Mouse (Mus musculus): ENCODE measurements around the gene Olfr1420.
"Not testable (repeated sequence)": the region's sequence is repeated elsewhere in the genome, so short reads cannot be mapped to it uniquely, and the experiment has no call there.

The Olfr1420 gene

GRCm38 (mm10) chr19:11886265-11886664 is at the start of gene Olfr1420:
Gene Olfr1420 (plus strand): TSS chr19:11886565.
- no peak for DNase-seq (ENCODE audit: low spot score)

DNA sequence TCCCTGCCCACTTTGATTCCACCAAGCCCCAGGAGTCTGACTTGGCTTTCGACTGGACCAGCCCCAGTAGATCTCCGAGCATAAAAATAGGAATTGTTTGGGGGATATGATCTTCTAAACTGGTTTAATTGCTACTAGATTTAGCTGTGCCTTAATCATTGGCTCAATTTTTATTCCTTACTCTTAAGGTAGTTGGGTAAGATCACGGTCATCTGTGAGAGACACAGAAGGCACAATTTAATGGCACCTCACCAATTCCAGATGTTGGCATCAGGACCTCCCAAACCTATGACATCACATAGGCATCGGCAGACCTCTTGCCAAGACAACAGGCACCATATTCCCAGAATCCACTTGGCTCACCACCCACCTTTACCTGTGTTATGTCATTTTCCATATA is 47.2 kb upstream of the Olfr1420 start, which contains the start of gene Olfr1417:
Gene Olfr1417, minus strand, starts transcription at position 101 of the 400 bp plus-strand sequence.
- no peak for DNase-seq (ENCODE audit: low spot score)

DNA sequence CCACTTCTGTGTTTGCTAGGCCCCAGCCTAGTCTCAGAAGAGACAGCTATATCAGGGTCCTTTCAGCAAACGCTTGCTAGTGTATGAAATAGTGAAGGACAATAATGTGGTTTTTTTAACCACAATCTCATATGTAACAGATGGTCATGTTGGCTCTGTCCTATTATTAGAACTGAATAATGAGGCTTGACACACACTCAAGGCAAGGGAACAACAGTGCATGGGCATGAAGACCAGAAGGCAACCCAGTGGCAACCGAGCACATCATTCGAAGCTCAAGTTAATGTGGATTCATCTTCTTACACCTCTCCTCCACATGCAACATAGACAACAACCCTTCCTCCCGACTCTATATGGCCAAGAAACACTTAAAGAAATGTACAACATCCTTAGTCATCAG is 40.0 kb upstream of the Olfr1420 start:
- DNase-seq (ENCODE audit: low spot score), result no peak

DNA sequence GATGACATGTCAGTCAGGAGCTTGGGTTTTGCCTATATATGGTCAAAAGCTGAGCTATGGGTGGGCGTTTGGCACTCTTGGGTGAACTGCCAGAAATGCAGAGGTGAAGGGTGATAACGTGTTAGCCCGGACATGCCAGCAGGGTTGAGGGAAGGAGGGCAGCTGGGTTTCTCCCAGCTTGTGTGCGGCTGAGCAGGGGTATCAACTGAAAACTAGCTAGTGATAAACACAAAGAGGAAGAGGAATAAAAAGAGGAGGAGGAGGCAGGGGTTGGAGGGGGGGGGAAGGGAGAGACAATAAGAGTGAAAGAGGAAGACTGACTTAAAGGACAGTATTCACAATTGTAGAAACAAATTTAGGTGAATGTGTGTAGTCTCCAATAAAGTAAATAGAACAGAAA is 33.7 kb upstream of the Olfr1420 start:
- DNase-seq (ENCODE audit: low spot score), result no peak

- no peak for DNase-seq (ENCODE audit: low spot score)
Measured at GRCm38 (mm10) chr19:11854821-11855220, 31.5 kb upstream of the Olfr1420 start.

GRCm38 (mm10) chr19:11856506-11856905 is 29.9 kb upstream of the Olfr1420 start:
- DNase-seq (ENCODE audit: low spot score), result no peak

- DNase-seq (ENCODE audit: low spot score), result no peak
Measured at GRCm38 (mm10) chr19:11860966-11861365, 25.4 kb upstream of the Olfr1420 start, which contains the start of gene Olfr1418. Gene Olfr1418 (minus strand): TSS chr19:11861066.

DNA sequence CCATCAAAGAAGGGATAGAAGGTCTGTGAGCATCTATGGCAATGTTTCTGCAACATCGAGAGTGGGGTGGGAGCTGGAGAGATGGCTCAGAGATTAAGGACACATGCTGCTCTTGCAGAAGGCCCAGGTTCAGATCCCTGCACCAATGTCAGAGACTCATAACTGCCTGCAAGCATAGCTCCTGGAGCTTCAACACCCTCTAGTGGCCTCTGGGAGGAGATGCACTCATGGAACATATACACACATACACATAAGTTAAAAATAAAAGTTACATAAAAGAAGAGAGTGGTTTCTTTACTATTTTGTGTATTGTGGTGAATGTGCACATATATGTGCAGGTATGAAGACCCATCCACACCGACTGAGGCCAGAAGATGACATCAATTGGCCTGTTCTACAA is 18.5 kb upstream of the Olfr1420 start:
- no peak for DNase-seq (ENCODE audit: low spot score)

GRCm38 (mm10) chr19:11875006-11875405 is 11.4 kb upstream of the Olfr1420 start, which contains the start of gene Olfr1419:
Gene Olfr1419 (minus strand): TSS chr19:11875106.
- no peak for DNase-seq (ENCODE audit: low spot score)

DNA sequence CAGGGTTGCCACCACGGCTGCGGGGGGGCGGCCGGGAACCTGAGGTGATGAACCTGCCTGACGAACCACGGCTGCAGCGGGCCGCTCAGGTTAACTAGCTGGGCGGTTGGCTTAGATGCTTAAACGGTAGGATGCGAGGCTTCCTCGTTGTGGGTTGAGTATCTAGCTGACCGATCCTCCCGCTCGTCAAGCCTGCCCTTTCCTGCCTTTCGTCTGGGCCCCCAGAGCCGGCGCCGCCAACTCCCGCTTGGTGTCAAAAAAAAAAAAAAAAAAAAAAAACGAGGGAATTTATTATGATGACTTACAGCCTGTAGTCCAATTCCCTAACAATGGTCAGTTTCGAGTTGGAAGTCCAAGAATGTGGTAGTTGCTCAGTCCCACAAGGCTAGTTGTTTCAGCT is 8.0 kb upstream of the Olfr1420 start:
- not testable (repeated sequence) for DNase-seq (ENCODE audit: low spot score)

DNA sequence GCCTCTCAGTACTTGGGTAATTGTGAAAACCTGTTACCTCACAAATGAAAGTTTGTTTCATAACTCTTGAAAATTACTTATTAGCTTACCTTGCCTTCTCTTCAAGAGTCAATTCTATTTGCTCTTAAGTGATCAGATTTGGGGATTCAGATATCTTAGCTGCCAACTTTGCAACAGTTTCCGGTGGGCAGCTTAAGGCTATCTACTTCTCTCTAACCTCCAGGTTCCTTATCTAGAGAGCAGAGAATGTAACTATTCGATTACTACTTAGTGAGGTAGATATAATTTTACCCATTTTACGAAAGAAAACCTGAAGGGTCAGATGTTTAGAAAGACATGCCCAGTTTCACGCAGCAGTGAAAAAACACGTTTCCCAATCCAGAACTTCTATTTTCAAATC is 24.7 kb downstream of the Olfr1420 start:
- no peak for DNase-seq (ENCODE audit: low spot score)

- DNase-seq (ENCODE audit: low spot score), result peak; percentile 41
Measured at GRCm38 (mm10) chr19:11911603-11912002, 25.2 kb downstream of the Olfr1420 start.

GRCm38 (mm10) chr19:11912037-11912532 is 25.7 kb downstream of the Olfr1420 start, which contains the start of gene Patl1:
Gene Patl1 (plus strand): TSS chr19:11912399.
- DNase-seq (ENCODE audit: low spot score), result peak; percentile 98

DNA sequence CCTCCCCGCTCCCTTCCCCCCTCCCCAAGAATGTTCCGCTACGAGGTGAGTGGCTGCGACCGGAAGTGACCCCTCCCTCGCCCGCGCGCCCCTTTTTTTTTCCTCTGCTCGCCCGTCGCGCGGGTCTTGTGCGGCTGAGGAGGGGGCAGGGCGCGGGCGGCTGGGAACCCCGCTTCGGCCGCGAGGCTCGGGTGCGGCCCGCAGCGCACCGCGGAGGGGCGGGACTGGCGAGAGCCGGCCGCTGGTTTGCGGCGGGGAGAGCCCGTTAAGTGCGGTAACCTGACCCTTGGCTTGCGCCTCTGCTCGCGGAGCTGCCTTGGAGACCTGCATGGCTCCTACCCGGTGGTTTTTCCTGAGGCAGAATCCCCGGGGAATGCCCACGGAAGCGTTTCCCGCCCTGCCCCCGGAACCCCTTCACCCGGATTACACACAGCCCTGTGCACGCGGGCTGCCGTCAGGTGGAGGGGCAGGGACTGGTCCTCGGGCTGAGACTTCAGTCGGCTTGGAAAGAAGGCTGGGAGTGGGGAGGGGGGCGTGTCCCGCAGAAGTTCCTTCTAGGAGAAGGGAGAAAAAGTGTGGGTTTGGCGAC is 26.3 kb downstream of the Olfr1420 start:
- DNase-seq (ENCODE audit: low spot score), result no peak

- no peak for DNase-seq (ENCODE audit: low spot score)
Measured at GRCm38 (mm10) chr19:11915804-11916203, 29.4 kb downstream of the Olfr1420 start.

- DNase-seq (ENCODE audit: low spot score), result no peak
Measured at GRCm38 (mm10) chr19:11922068-11922467, 35.7 kb downstream of the Olfr1420 start.

GRCm38 (mm10) chr19:11922515-11922914 is 36.1 kb downstream of the Olfr1420 start:
- not testable (repeated sequence) for DNase-seq (ENCODE audit: low spot score)

DNA sequence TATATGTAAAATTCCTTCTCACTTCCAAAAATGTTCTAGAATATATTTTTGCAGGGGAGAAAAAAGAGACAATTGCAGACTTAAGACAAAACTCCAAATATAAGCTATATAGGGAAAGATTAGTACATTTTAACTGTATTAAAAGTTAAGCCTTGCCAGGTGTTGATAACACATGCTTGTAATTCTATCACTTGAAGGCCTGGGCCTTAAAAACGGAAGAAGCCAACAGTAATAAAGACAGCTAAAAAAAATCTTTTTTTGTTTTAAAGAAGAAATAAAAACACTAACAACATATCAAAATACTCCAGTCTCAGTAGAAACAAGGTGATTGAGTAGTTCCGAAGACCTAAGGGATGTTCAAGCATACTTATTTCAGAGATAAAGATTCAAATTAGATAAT is 40.0 kb downstream of the Olfr1420 start:
- no peak for DNase-seq (ENCODE audit: low spot score)

DNA sequence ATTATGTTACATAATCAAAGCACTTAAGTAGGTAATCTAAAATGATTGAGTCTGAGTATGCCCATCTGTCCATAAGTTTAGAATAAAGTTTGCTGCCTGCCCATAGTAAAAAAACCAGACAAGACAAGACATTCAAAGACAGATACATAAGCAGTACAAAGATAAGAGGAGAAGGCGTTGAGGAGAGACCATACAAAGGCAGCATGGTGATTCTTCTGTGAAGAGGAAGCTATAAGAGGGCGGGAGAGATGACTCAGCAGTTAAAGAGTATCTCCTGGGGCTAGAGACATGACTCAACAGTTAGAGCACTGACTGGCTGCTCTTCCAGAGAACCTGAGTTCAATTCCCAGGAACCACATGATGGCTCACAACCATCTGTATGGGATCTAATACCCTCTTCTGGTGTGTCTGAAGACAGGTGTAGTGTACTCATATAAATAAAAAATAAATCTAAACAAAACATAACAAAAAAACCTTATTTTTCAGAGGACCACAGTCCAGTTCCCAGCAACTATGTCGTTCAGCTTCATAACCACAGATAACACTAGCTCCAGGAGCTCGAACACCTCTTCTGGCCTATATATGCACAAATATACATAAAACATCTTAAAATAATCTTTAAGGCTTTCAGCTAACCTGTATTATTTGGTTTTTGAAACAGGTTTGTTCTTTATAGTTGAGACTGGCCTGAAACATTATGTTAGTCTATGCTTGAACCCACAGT is 41.8 kb downstream of the Olfr1420 start:
- peak; percentile 8 for DNase-seq (ENCODE audit: low spot score)

- DNase-seq (ENCODE audit: low spot score), result not testable (repeated sequence)
Measured at GRCm38 (mm10) chr19:11946460-11946859, 60.1 kb downstream of the Olfr1420 start.
